18 mouse cellular contexts compared by ENCODE assay signal in the genomic region with DNA sequence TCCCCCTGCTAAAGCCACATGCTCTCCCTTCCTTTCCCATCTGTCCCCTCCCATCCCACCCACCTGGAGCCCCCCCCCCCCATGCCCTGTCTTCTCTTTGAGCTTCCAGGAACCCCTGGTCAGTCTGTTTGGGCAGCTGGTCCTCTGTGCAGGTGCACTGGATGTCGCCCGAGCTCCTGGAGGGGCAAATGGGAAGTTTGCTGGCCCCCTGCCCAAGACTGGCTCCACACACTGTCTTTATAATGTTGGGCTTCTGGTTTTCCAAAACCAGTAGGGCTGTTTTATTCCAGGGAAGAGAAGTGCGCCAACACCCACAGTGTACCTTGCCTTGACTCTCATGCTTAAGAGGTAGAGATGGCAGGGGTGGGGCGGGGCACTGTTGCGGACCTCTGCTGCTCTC. TPM values are rescaled to one million over a fixed set of nuclear protein-coding genes. Genes with fewer than 3 reads are reported as not detected.
"Had no signal": no experiment of that assay in that cellular context is flagged by ENCODE, and none has a peak within 500 bp of the region (broad histone marks: within the 10 kb centered on the region; RNA-seq: fewer than 3 reads in every experiment).

No protein-coding gene starts in this region.

- H3K27me3 ChIP-seq: limb, embryonic 13.5 days; liver, embryonic 15.5 days; lung, embryonic 15.5 days; neural tube, embryonic 12.5 days; stomach, embryonic 15.5 days had no signal

- H3K36me3 ChIP-seq: limb, embryonic 13.5 days; liver, embryonic 15.5 days; lung, embryonic 15.5 days; midbrain, embryonic 10.5 days; neural tube, embryonic 12.5 days; stomach, embryonic 15.5 days had no signal

- DNase-seq: kidney, adult 8-10 months; kidney, postnatal 25 days; lung, postnatal 36 days; midbrain, embryonic 14.5 days; right cerebral cortex, postnatal 4 days; spleen, adult 18-20 months; thymus, adult 2 months; thymus, postnatal 25 days had no signal

- H3K9ac ChIP-seq: limb, embryonic 13.5 days; liver, embryonic 15.5 days; lung, embryonic 15.5 days; neural tube, embryonic 12.5 days; stomach, embryonic 15.5 days had no signal

- H3K4me3 ChIP-seq: left cerebral cortex, adult 2 months; limb, embryonic 13.5 days; liver, embryonic 15.5 days; lung, embryonic 15.5 days; midbrain, embryonic 10.5 days; neural tube, embryonic 12.5 days; stomach, embryonic 15.5 days had no signal

- H3K4me1 ChIP-seq: liver, embryonic 15.5 days had no signal

- H3K4me2 ChIP-seq: limb, embryonic 13.5 days; liver, embryonic 11.5 days; liver, embryonic 15.5 days; lung, embryonic 15.5 days; neural tube, embryonic 12.5 days; stomach, embryonic 15.5 days had no signal

- H3K27ac ChIP-seq: left cerebral cortex, adult 2 months; limb, embryonic 13.5 days; liver, embryonic 15.5 days; lung, embryonic 15.5 days; neural tube, embryonic 12.5 days; stomach, embryonic 15.5 days had no signal

- H3K9me3 ChIP-seq: limb, embryonic 13.5 days; liver, embryonic 15.5 days; lung, embryonic 15.5 days; midbrain, embryonic 10.5 days; neural tube, embryonic 12.5 days; stomach, embryonic 15.5 days had no signal

RNA-seq across cellular contexts. Expression of gene Adcy5, which starts 55.1 kb away (rescaled TPM):
- total RNA-seq: megakaryocyte progenitor cell, adult 5-6 weeks; monocyte, adult 5-6 weeks had no signal
